Mouse (Mus musculus) left cerebral cortex, adult 2 months (tissue): ENCODE results near the gene Ppp3ca. TPM values are rescaled to one million over a fixed set of nuclear protein-coding genes. Genes with fewer than 3 reads are reported as not detected.

ENCODE experiments used
- DNase-seq, 2 experiments: peaks; one replicate each; pipeline ENCODE4 v3.0.0; 2021 to 2022; ENCODE audit warnings: low spot score in 2 of 2, mixed read lengths in 1 of 2; ENCODE audit errors: extremely low spot score in 1 of 2
- H3K27ac ChIP-seq: fragments of 200-600 bp; 2 replicates; pipeline ENCODE4 v1.8.1; 2022
- H3K4me3 ChIP-seq: fragments of 200-600 bp; 2 replicates; pipeline ENCODE4 v1.8.1; 2022
- CTCF ChIP-seq: fragments of 200-600 bp; IDR thresholded peaks from 2 replicates; pipeline ENCODE4 v1.8.1; 2022; ENCODE audit warnings: antibody characterized with exemption, mild to moderate bottlenecking, moderate library complexity
- intact Hi-C: fragments of 180-260 bp; cut with DNase I; formaldehyde crosslinking; loops from one replicate; pipeline ENCODE4 v1.15.1; 2025
- total RNA-seq, 2 experiments: library from RNA; stranded (reverse); gene quantifications; 2 replicates each; pipeline ENCODE4 v1.2.3; 2021

Gene Ppp3ca
- total RNA-seq, 2 experiments from 2014 or later = 868 to 887 TPM

DNA sequence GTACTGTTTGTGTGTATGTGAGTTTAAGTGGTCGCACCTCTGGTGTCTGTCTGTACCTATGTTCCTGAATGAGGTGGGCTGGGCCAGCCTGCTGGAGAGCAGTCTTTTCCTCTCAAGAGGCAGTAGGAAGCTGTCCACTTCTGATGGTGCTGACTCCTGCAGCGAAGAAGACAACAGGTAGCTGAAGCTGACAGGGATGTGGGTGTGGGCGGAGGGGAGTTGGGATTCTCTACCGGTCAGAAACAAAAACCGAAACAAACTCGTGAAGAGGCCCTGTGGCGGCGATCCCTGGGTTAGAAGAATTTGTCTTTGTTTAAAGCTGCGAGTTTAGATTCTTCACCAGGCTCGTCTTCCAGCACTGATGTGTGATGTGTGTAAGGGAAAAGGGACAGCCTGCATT is 60.1 kb downstream of the Ppp3ca start:
- intact Hi-C loops = no loop called here
- TF ChIP-seq CTCF = no peak
- no peak for DNase-seq
- H3K27ac ChIP-seq = no peak overlapping the region
- H3K4me3 ChIP-seq = no peak overlapping the region

DNA sequence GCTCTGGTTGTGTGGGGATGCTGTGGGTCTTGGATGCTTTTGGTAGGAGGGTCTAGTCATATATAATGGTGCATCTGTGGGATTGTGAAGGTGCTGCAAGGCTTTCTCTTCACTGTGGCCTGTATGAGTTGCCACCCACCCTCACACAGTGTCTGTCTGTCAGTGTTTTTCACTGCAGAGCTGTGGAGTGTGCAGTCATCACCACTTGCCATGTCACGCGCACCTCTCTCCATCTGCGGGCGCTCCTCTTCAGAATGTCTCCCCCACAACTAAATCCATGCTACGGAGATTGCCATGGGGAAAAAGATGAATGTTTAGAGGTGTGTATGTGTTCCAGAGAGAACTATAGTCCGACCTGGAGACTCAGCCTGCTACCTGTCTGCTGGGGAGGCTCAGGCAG is 61.7 kb downstream of the Ppp3ca start:
- intact Hi-C loops = no loop called here
- Histone ChIP-seq H3K4me3 (no peak overlapping the region), H3K27ac (no peak overlapping the region)
- no peak for DNase-seq
- TF ChIP-seq CTCF = no peak

DNA sequence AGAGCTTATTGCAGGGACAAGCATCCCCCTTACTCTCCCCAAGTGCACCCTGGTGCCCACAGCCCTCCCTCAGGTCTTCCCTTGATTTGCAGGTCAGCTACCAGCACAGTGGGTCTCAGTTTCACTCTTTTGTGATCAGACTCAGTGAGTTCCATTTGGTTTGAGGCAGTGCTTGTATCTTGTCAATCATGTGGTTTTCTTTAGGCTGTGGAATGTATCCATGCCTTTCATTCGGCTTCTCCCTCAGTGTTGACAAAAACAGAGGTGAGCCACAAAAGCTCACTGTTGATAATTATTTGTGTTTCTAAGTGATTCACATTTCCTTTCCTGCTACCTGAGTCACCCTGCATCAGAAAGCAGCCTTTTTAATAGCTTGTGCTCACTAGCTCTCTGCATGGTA is 66.1 kb downstream of the Ppp3ca start:
- intact Hi-C loops = no loop called here
- Histone ChIP-seq H3K27ac (no peak overlapping the region), H3K4me3 (no peak overlapping the region)
- TF ChIP-seq CTCF = no peak
- DNase-seq = no peak

DNA sequence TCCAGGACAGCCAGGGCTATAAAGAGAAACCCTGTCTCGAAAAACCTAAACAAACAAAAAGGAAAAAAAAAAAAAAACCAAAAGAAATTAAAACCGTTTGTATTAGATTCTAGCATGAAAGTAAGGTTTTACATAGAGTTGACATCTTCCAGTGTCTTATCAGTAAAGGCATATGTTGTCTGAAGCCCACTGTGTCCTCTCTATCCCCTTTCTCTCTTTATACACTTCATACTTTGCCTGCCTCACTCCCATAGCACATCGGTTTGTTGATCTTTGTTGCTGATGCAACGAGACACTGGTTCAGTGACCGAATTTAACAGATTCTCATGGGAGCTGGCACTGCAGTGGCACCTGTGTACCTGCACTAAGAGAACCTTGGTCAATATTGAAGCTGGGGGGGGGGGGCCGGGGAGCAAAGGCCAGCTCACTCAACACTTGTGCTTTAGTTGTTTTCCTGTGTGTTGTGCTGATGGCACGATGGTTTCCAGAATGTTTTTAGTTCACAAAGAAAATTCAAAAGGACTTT is 66.9 kb downstream of the Ppp3ca start:
- no peak for DNase-seq

DNA sequence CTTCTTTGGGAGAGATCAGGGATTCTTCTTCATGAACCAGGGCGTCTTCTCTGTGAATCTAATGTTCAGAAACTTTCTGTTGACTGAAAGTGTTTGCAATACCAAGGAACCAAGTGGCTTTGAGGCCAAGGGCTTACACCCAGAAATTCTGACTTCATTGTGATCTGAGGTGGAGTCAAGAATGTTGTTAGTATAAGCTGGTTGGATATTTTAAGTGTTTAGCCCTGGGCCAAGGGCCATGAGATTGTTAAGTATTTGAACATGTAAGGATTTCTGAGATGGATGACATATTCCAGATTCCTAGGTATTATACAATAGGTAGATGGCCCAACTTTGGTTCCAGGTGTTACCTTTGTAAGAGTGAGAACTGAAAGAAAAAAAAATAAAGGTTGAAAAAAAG is 68.5 kb downstream of the Ppp3ca start:
- TF ChIP-seq CTCF = no peak
- no peak for DNase-seq
- H3K4me3 ChIP-seq = no peak overlapping the region
- H3K27ac ChIP-seq = no peak overlapping the region
- intact Hi-C loops = no loop called here

More for the DNA sequence above, 66.9 kb downstream of the Ppp3ca start:
- no peak overlapping the region for H3K4me3 ChIP-seq
- intact Hi-C loops = no loop called here
- no peak for TF ChIP-seq CTCF
- H3K27ac ChIP-seq = no peak overlapping the region

DNA sequence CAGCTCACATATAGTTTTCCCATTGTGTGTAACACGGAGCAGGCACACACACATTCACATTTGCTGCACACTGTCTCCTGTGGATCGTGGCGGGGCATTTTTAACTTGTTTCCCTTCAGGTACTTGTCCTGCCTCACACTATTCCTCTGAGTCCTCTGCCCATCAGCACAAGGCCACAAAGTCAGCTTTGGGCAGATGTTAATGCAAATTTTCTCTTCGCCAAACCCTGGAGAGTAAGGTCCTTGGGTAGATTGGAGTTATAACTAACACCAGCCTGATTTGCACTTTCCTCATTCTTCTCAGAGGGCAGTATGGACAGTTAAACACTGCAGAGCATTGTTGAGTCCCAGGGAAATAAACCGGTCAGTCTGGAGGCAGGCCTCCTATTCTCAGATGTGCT is 69.0 kb downstream of the Ppp3ca start:
- intact Hi-C loops = no loop called here
- DNase-seq = no peak
- Histone ChIP-seq H3K4me3 (no peak overlapping the region), H3K27ac (no peak overlapping the region)
- TF ChIP-seq CTCF = no peak

GRCm38 (mm10) chr3:136741659-136742058 is 71.7 kb downstream of the Ppp3ca start:
- TF ChIP-seq CTCF = no peak
- intact Hi-C loops = no loop called here
- no peak overlapping the region for H3K4me3 ChIP-seq
- H3K27ac ChIP-seq = no peak overlapping the region
- DNase-seq = no peak

DNA sequence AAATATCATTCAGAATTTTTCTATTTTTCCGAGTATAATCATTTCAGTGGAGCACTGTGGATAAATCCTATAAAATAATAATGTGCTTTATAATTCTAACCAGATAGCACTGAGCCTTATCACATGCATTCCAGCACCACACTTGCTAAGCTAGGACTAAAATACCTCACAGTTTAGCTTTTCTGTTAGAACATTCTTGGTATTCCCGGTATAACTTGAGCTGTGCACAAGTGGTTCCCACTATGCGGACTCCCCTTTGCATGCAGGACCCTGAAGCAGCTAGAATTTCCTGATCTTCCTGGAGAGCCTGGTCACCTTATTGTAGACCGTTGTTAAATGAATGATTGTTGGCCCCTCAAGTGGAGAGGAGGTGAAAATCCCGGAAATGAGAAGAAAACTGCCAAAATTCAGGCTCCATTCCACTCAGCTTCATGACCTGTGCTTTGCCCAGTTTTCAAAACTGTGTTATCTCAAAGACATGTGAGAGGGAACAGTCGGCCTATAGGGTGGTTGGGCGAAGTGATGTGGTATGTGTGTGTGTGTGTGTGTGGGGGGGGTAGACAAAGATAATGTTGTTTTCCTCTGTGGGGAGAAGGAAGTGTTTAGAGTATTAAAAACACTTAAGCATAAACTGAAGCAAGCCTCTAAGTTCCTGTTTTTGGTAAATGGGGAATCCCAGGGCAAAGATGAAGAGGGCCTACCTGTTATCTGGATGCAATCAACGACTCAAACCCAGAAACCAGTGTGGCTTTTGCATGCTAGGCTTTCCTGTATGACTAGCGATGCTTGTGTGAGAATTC is 72.5 kb downstream of the Ppp3ca start:
- DNase-seq = no peak
- no peak for TF ChIP-seq CTCF
- Histone ChIP-seq H3K27ac (no peak overlapping the region), H3K4me3 (no peak overlapping the region)
- intact Hi-C loops = no loop called here

- no peak overlapping the region for H3K27ac ChIP-seq
- intact Hi-C loops = no loop called here
- H3K4me3 ChIP-seq = no peak overlapping the region
- no peak for DNase-seq
- TF ChIP-seq CTCF = no peak
These were observed 74.5 kb downstream of the Ppp3ca start for GRCm38 (mm10) chr3:136744295-136744897.

DNA sequence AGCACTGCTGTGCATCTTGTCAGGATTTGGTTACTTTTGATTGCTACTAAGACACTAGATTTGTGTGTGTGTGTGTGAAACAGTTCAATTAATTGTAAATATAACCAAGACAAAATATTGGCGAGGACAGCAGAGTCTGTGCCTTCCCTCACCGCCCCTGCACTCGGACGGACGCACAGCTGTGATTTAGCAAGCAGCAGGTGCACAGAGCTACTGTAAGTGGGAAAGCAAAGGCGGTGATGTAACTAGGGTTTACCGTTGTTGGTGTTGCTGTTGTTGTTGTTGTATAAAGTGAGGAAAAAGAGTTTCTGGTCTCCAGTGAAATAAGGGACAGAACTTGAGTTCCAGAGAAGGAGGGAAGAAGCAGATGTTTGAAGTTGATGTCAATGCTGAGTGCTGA is 75.5 kb downstream of the Ppp3ca start:
- Histone ChIP-seq H3K4me3 (no peak overlapping the region), H3K27ac (no peak overlapping the region)
- intact Hi-C loops = no loop called here
- no peak for TF ChIP-seq CTCF
- no peak for DNase-seq

- Histone ChIP-seq H3K27ac (no peak overlapping the region), H3K4me3 (no peak overlapping the region)
- no peak for DNase-seq
- TF ChIP-seq CTCF = no peak
- intact Hi-C loops = no loop called here
These were observed 79.0 kb downstream of the Ppp3ca start for GRCm38 (mm10) chr3:136748761-136749476.

DNA sequence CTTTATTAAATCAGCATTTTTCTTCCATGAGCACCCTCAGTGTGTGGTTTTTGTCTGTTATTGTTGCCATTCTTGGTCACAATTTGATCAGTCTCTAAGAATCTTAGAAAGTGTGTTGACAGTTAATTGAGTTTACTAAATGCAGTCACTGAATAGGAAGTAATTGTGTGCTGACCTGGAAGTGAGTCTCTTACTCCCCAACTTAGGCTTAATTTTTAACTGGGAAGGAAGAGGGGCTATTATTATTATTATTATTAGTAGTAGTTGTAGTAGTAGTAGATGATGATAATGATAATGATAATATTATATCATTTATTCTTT is 79.5 kb downstream of the Ppp3ca start:
- intact Hi-C loops = no loop called here
- Histone ChIP-seq H3K4me3 (no peak overlapping the region), H3K27ac (no peak overlapping the region)
- no peak for DNase-seq
- no peak for TF ChIP-seq CTCF
